Mouse (Mus musculus): ENCODE data around the gene Uba5. TPM values are rescaled to one million over a fixed set of nuclear protein-coding genes. Genes with fewer than 3 reads are reported as not detected.

The Uba5 gene
- polyA plus RNA-seq, 1 experiment from 2014 or later = 41.7 TPM

DNA sequence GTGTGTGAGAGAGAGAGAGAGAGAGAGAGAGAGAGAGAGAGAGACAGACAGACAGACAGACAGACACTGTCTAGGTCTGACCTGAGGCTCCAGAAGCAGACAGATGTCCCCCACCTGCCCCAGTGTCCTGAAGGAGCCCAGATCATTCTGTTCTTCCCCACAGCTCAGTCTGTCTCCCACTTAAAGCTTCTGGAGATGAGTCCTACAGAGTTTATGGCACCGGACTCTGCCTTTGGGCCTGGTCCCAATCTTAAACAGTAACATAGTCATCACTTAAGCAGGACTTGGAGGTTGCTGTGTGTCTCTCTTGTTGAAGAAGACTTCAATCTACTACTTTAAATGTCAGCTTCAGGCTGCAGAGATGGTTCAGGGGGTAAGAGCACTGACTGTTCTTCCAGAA is 15.8 kb upstream of the Uba5 start:
- no peak overlapping the region for H3K4me3 ChIP-seq (ENCODE audit: low read depth, low read length)
- no peaks in the 10 kb centered on the region for H3K36me3 ChIP-seq (ENCODE audit: control insufficient read depth, insufficient read depth, low read length)
- H3K27me3 ChIP-seq (replicated peaks; ENCODE audit: control insufficient read depth, insufficient read depth, low read length) = no peaks in the 10 kb centered on the region
- no peaks in the 10 kb centered on the region for H3K9me3 ChIP-seq (ENCODE audit: control insufficient read depth, low read length)
- no peak overlapping the region for H3K4me2 ChIP-seq
- no peaks in the 10 kb centered on the region for H3K4me1 ChIP-seq (replicated peaks; ENCODE audit: control insufficient read depth, insufficient read depth, low read length)
- DNase-seq (ENCODE audit: low spot score) (no peak), ATAC-seq (replicated peaks; ENCODE audit: low FRiP score) (no peak)
- 96% methylated on average over 1 of the region's 1 CpGs for WGBS
- H3K27ac ChIP-seq (ENCODE audit: low read depth, low read length) = no peak overlapping the region
- no peak overlapping the region for H3K9ac ChIP-seq (ENCODE audit: low read depth, low read length)

DNA sequence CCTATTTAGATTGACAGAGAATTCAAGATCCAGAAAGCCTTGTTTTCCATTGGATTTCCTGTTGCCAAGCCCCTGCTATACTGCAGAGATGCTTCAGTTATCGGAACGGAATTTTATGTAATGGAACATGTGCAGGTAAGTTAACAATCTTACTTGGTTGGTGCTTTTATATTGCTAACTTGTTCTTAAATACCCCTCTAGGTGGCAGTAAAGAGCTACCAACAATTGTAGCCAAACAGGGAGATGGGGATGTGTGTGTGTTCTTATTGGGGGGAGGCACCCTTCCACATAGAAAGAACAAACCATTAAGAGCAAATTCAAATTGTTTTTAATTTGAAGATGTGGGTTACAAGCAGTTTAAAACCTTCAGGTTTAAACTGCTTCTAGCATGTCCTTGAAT is 12.9 kb upstream of the Uba5 start:
- Histone ChIP-seq H3K9me3 (ENCODE audit: control insufficient read depth, low read length) (no peaks in the 10 kb centered on the region), H3K4me1 (replicated peaks; ENCODE audit: control insufficient read depth, insufficient read depth, low read length) (no peaks in the 10 kb centered on the region), H3K27ac (ENCODE audit: low read depth, low read length) (no peak overlapping the region), H3K4me2 (no peak overlapping the region), H3K4me3 (ENCODE audit: low read depth, low read length) (no peak overlapping the region), H3K27me3 (replicated peaks; ENCODE audit: control insufficient read depth, insufficient read depth, low read length) (no peaks in the 10 kb centered on the region), H3K9ac (ENCODE audit: low read depth, low read length) (no peak overlapping the region), H3K36me3 (ENCODE audit: control insufficient read depth, insufficient read depth, low read length) (no peaks in the 10 kb centered on the region)
- 58% methylated on average over 2 of the region's 2 CpGs for WGBS
- no peak for ATAC-seq (replicated peaks; ENCODE audit: low FRiP score)
- DNase-seq (ENCODE audit: low spot score) = no peak

DNA sequence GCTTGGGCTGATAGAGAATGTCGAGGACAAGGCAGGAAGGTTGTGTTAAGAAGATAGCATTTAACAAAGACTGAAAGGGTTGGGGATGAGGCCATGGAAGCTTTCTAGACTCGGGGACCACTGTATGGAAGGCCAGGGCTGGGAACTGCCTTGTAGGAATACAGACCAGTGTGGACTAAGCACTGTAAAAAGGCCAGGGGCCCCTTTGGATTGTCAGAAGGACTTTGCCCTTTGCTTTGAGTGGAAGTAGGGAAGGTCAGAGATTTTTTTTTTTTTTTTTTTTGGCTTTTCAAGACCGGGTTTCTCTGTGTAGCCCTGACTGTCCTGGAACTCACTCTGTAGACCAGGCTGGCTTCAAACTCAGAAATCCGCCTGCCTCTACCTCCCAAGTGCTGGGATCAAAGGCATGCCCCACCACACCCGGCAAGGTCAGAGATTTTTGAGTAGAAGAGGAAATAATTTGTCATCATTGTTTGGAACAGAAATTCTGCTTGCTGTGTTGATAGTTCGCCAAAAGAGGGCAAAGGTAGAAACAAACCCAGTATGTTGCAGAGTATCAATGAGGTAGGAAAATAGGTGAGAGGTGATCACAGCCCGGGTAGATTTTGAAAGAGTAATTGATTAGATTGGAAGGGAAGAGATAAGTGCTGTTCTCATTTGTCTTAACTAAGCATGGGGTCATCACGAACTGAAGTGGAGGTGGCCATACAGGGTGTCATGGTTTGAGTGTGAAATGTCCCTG is 8.1 kb upstream of the Uba5 start:
- Histone ChIP-seq H3K4me2 (no peak overlapping the region), H3K36me3 (ENCODE audit: control insufficient read depth, insufficient read depth, low read length) (no peaks in the 10 kb centered on the region), H3K9ac (ENCODE audit: low read depth, low read length) (no peak overlapping the region), H3K27ac (ENCODE audit: low read depth, low read length) (no peak overlapping the region), H3K9me3 (ENCODE audit: control insufficient read depth, low read length) (no peaks in the 10 kb centered on the region), H3K4me1 (replicated peaks; ENCODE audit: control insufficient read depth, insufficient read depth, low read length) (peaks cover 2% of the 10 kb centered on the region; the same call in 1 of the 2 replicates), H3K4me3 (ENCODE audit: low read depth, low read length) (no peak overlapping the region), H3K27me3 (replicated peaks; ENCODE audit: control insufficient read depth, insufficient read depth, low read length) (no peaks in the 10 kb centered on the region)
- WGBS = 63% methylated on average over 8 of the region's 8 CpGs
- DNase-seq (ENCODE audit: low spot score) (no peak), ATAC-seq (replicated peaks; ENCODE audit: low FRiP score) (no peak)

DNA sequence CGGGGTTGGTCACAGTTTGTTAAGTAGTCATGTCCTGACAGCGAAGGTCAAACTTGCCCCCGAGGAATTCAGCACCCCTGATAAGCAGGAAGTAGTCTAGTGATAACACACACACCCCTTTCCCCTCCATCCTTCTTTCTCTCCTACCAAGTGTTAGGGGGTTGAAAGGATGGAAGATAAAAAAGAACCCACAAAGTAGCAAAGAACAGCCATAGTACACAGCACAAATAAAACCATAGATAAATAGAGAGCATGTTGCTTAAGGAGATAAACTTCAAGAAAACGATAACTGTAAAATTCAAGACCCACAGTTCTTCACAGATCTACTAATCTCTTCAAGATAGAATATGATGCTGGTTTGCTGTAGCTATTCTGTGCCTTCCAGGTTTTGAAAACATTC is 7.3 kb upstream of the Uba5 start:
- ATAC-seq (replicated peaks; ENCODE audit: low FRiP score) (no peak), DNase-seq (ENCODE audit: low spot score) (no peak)
- WGBS = 58% methylated on average over 4 of the region's 4 CpGs
- Histone ChIP-seq H3K4me1 (replicated peaks; ENCODE audit: control insufficient read depth, insufficient read depth, low read length) (peaks cover 2% of the 10 kb centered on the region; the same call in 1 of the 2 replicates), H3K9ac (ENCODE audit: low read depth, low read length) (no peak overlapping the region), H3K9me3 (ENCODE audit: control insufficient read depth, low read length) (no peaks in the 10 kb centered on the region), H3K4me2 (no peak overlapping the region), H3K36me3 (ENCODE audit: control insufficient read depth, insufficient read depth, low read length) (no peaks in the 10 kb centered on the region), H3K27me3 (replicated peaks; ENCODE audit: control insufficient read depth, insufficient read depth, low read length) (no peaks in the 10 kb centered on the region), H3K27ac (ENCODE audit: low read depth, low read length) (no peak overlapping the region), H3K4me3 (ENCODE audit: low read depth, low read length) (no peak overlapping the region)

DNA sequence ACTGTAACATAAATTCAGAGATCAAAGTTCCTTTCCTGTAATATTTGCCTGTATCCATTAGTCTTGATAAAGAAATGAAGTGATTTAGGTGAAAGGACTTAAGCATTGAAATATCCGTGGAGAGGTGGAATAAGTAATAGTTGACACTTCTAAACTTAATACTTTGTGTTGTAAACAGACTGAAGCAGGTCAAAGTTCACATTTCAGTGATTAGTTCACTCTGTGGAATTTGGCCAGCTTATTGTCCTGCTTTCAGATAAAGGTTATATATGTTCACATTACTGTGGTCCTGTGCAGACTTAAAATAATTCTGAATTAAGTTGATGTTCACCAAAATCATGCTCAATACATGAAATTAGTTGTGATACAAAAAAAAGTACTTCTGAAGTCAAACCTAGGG is 1.6 kb upstream of the Uba5 start:
- H3K36me3 ChIP-seq (ENCODE audit: control insufficient read depth, insufficient read depth, low read length) = peaks cover 5% of the 10 kb centered on the region; the same call in 1 of the 2 replicates
- peaks cover 9% of the 10 kb centered on the region for H3K4me1 ChIP-seq (replicated peaks; ENCODE audit: control insufficient read depth, insufficient read depth, low read length)
- H3K27me3 ChIP-seq (replicated peaks; ENCODE audit: control insufficient read depth, insufficient read depth, low read length) = no peaks in the 10 kb centered on the region
- peak overlapping the region; percentile 10; the same call in 1 of the 2 replicates for H3K4me2 ChIP-seq
- H3K9ac ChIP-seq (ENCODE audit: low read depth, low read length) = no peak overlapping the region
- H3K27ac ChIP-seq (ENCODE audit: low read depth, low read length) = no peak overlapping the region
- WGBS = 30% methylated on average over 1 of the region's 1 CpGs
- no peak overlapping the region for H3K4me3 ChIP-seq (ENCODE audit: low read depth, low read length)
- H3K9me3 ChIP-seq (ENCODE audit: control insufficient read depth, low read length) = no peaks in the 10 kb centered on the region
- no peak for ATAC-seq (replicated peaks; ENCODE audit: low FRiP score)
- DNase-seq (ENCODE audit: low spot score) = no peak

DNA sequence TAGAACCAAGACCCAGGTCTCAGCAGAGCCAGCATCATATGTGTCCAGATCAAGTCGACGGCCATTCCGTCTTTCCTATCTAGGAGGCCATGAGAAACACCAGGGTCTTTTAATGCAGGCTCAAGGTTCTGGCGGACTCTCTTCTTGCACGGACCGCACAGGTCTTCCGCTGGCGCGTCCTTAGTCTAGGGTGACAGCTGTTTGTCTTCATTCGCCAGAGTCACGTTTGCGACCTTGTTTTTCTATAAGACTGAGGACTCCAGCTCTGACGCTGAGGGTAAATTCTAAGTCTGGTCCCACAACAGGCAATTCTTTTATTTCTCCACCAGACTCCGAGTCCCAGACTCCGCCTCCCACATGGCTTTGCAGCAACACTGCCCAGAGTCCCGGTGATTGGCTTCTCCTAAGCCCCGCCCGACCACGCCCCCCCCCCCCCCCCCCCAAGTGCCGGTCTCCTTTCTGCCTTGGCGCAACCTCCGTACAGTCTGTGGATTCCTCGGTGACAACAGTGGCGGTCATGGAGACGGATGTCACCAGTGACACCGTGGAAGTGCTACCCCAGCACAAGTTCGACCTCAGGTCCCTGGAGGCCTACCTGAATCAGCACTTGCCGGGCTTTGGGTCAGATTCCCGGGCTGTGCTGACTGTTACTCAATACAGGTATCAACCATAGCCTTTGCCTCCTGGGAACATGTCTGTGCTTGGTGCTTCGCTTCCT is 469 bp upstream of the Uba5 start, which contains the start of gene Acad11:
Gene Acad11, plus strand, starts transcription at position 134 of the 718 bp plus-strand sequence.
- H3K27me3 ChIP-seq (replicated peaks; ENCODE audit: control insufficient read depth, insufficient read depth, low read length) = no peaks in the 10 kb centered on the region
- peak within 1 kb of the TSS; percentile 89 for H3K4me2 ChIP-seq
- no peaks in the 10 kb centered on the region for H3K9me3 ChIP-seq (ENCODE audit: control insufficient read depth, low read length)
- no peak within 1 kb of the TSS; the same call in 1 of the 2 replicates for H3K27ac ChIP-seq (ENCODE audit: low read depth, low read length)
- ATAC-seq (replicated peaks; ENCODE audit: low FRiP score) = peak; percentile 96
- WGBS = under 1% methylated on average over 25 of the region's 30 CpGs
- H3K4me1 ChIP-seq (replicated peaks; ENCODE audit: control insufficient read depth, insufficient read depth, low read length) = peaks cover 9% of the 10 kb centered on the region
- peak within 1 kb of the TSS; percentile 77 for H3K9ac ChIP-seq (ENCODE audit: low read depth, low read length)
- peak within 1 kb of the TSS; percentile 88 for H3K4me3 ChIP-seq (ENCODE audit: low read depth, low read length)
- peaks cover 5% of the 10 kb centered on the region; the same call in 1 of the 2 replicates for H3K36me3 ChIP-seq (ENCODE audit: control insufficient read depth, insufficient read depth, low read length)
- DNase-seq (ENCODE audit: low spot score) = peak; percentile 82

DNA sequence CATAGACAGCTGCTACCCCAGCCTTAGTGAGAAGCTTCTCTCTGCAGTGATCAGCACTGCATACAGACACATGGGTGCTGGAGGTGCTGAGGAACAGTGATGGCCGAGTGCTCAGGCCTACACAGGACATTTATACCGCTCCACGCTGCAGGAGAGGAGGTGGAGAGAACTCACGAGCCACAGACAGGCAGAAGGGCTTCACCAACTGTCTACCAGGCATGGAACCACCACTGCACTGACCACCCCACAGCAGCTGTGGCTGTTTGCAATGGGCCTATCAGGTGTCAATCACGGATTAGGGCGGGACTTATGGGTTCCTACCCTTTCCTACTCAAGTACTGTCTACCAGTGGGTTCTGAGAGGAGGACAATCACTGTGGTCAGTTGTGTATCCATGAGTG is 11.9 kb downstream of the Uba5 start:
- Histone ChIP-seq H3K4me2 (no peak overlapping the region), H3K9me3 (ENCODE audit: control insufficient read depth, low read length) (no peaks in the 10 kb centered on the region), H3K36me3 (ENCODE audit: control insufficient read depth, insufficient read depth, low read length) (peaks cover 33% of the 10 kb centered on the region), H3K4me1 (replicated peaks; ENCODE audit: control insufficient read depth, insufficient read depth, low read length) (no peaks in the 10 kb centered on the region), H3K27me3 (replicated peaks; ENCODE audit: control insufficient read depth, insufficient read depth, low read length) (no peaks in the 10 kb centered on the region), H3K9ac (ENCODE audit: low read depth, low read length) (no peak overlapping the region), H3K27ac (ENCODE audit: low read depth, low read length) (no peak overlapping the region), H3K4me3 (ENCODE audit: low read depth, low read length) (no peak overlapping the region)
- no peak for ATAC-seq (replicated peaks; ENCODE audit: low FRiP score)
- no peak for DNase-seq (ENCODE audit: low spot score)
- WGBS = 87% methylated on average over 6 of the region's 6 CpGs

- Histone ChIP-seq H3K9me3 (ENCODE audit: control insufficient read depth, low read length) (no peaks in the 10 kb centered on the region), H3K9ac (ENCODE audit: low read depth, low read length) (no peak overlapping the region), H3K27ac (ENCODE audit: low read depth, low read length) (no peak overlapping the region), H3K4me1 (replicated peaks; ENCODE audit: control insufficient read depth, insufficient read depth, low read length) (no peaks in the 10 kb centered on the region), H3K36me3 (ENCODE audit: control insufficient read depth, insufficient read depth, low read length) (peaks cover 14% of the 10 kb centered on the region), H3K4me2 (no peak overlapping the region), H3K27me3 (replicated peaks; ENCODE audit: control insufficient read depth, insufficient read depth, low read length) (no peaks in the 10 kb centered on the region), H3K4me3 (ENCODE audit: low read depth, low read length) (no peak overlapping the region)
- ATAC-seq (replicated peaks; ENCODE audit: low FRiP score) = no peak
- 85% methylated on average over 4 of the region's 4 CpGs for WGBS
- DNase-seq (ENCODE audit: low spot score) = no peak
These were observed 19.3 kb downstream of the Uba5 start for GRCm38 (mm10) chr9:104043676-104044075.

All from liver, embryonic 11.5 days (tissue).